Mouse (Mus musculus): ENCODE results near the gene Ccdc85c. TPM values are rescaled to one million over a fixed set of nuclear protein-coding genes. Genes with fewer than 3 reads are reported as not detected.
A peak's percentile ranks its signal among the peaks of the same experiment; 100 is the strongest.

Gene Ccdc85c
- total and polyA plus RNA-seq, 3 experiments = 14.0 to 32.4 (median 15.2) TPM

- peak overlapping the region; percentile 72 for H3K4me2 ChIP-seq (ENCODE audit: insufficient read depth, low read depth, poor library complexity, severe bottlenecking)
- H3K27me3 ChIP-seq (replicated peaks) = no peaks in the 10 kb centered on the region
- H3K9me3 ChIP-seq (replicated peaks; ENCODE audit: low read length) = no peaks in the 10 kb centered on the region
- H3K27ac ChIP-seq (ENCODE audit: insufficient read depth, low read depth) = peak overlapping the region; percentile 46; the same call in 1 of the 2 replicates
- H3K4me1 ChIP-seq (ENCODE audit: control insufficient read depth in 1 of 2, insufficient read depth in 2 of 2) = peaks cover 12 to 74% of the 10 kb centered on the region in 2 experiments
- H3K9ac ChIP-seq (ENCODE audit: insufficient read depth, low read depth) = peak overlapping the region; percentile 37; the same call in 1 of the 2 replicates
- H3K36me3 ChIP-seq (replicated peaks in 1 of 2; ENCODE audit: control insufficient read depth in 1 of 2, insufficient read depth in 1 of 2, low read length in 1 of 2) = peaks cover 0 to 5% of the 10 kb centered on the region in 2 experiments
- H3K79me2 ChIP-seq (replicated peaks; ENCODE audit: control insufficient read depth, extremely low read depth, insufficient read depth, poor library complexity, severe bottlenecking) = peaks cover 75% of the 10 kb centered on the region
- dilution Hi-C loops (cut with MboI; ENCODE audit: extremely low pct_ligation_motif_present, extremely low pct_unique_long_range_greater_than_20kb, low sequenced_read_pairs) (no loop called here), in situ Hi-C loops (cut with MboI; ENCODE audit: low pct_ligation_motif_present, low pct_unique_long_range_greater_than_20kb, low sequenced_read_pairs) (no loop called here)
- no peak overlapping the region for H3K4me3 ChIP-seq (replicated peaks in 1 of 3; ENCODE audit: low read depth in 2 of 3, low read length in 2 of 3, poor library complexity in 1 of 3)
- DNase-seq (ENCODE audit: extremely low read depth) = peak; percentile 42
- TF ChIP-seq TCF12 (IDR thresholded peaks at IDR 0.05; ENCODE audit: low read depth, low read length) (no peak), MAX (IDR thresholded peaks at IDR 0.05; ENCODE audit: low read length) (no peak), MYC (IDR thresholded peaks at IDR 0.05; ENCODE audit: low read depth, low read length) (no peak), RCOR1 (conservative IDR thresholded peaks at IDR 0.05; ENCODE audit: low read depth, low read length) (no peak), SIN3A (IDR thresholded peaks at IDR 0.05; ENCODE audit: low read length) (peak; percentile 74; the same call in 1 of the 2 replicates), ZC3H11A (IDR thresholded peaks at IDR 0.05; ENCODE audit: low read depth, low read length) (no peak), EP300 (IDR thresholded peaks at IDR 0.05; ENCODE audit: low read length) (peak; percentile 74), UBTF (IDR thresholded peaks at IDR 0.05; ENCODE audit: low read depth, low read length) (no peak), E2F4 (IDR thresholded peaks at IDR 0.05; ENCODE audit: insufficient replicate concordance, low read depth, low read length) (no peak), PAX5 (IDR thresholded peaks at IDR 0.05; ENCODE audit: low read length) (no peak), POLR2A (IDR thresholded peaks at IDR 0.05; ENCODE audit: low read depth, low read length) (no peak), USF1 (IDR thresholded peaks at IDR 0.05; ENCODE audit: low read depth, low read length) (no peak), MXI1 (IDR thresholded peaks at IDR 0.05; ENCODE audit: low read depth, low read length) (no peak), TBP (conservative IDR thresholded peaks at IDR 0.05; ENCODE audit: low read depth, low read length) (no peak), BHLHE40 (IDR thresholded peaks at IDR 0.05; ENCODE audit: low read depth, low read length) (0 out of 2 replicates have a peak, but pooled peaks have one; percentile 22), SMC3 (IDR thresholded peaks at IDR 0.05; ENCODE audit: low read depth, low read length) (no peak), NELFE (IDR thresholded peaks at IDR 0.05; ENCODE audit: low read depth, low read length) (no peak), ETS1 (conservative IDR thresholded peaks at IDR 0.05; ENCODE audit: low read depth, low read length) (peak; percentile 24; the same call in 1 of the 2 replicates), MEF2A (IDR thresholded peaks at IDR 0.05; ENCODE audit: borderline replicate concordance, low read depth, low read length) (peak; percentile 85), POLR2AphosphoS2 (IDR thresholded peaks at IDR 0.05; ENCODE audit: low read depth, low read length) (no peak), CHD2 (IDR thresholded peaks at IDR 0.05; ENCODE audit: low read length) (no peak), NRF1 (IDR thresholded peaks at IDR 0.05; ENCODE audit: low read depth, low read length) (no peak), ZMIZ1 (IDR thresholded peaks at IDR 0.05; ENCODE audit: low read depth, low read length) (no peak), GABPA (IDR thresholded peaks at IDR 0.05; ENCODE audit: insufficient replicate concordance, low read depth, low read length) (no peak), JUND (conservative IDR thresholded peaks at IDR 0.05; ENCODE audit: low read depth, low read length) (peak; percentile 83), MAFK (IDR thresholded peaks at IDR 0.05; ENCODE audit: insufficient replicate concordance, low read length) (no peak), IRF4 (IDR thresholded peaks at IDR 0.05; ENCODE audit: low read depth, low read length) (peak; percentile 92), RAD21 (IDR thresholded peaks at IDR 0.05; ENCODE audit: low read depth, low read length) (no peak), ELF1 (IDR thresholded peaks at IDR 0.05; ENCODE audit: low read depth, low read length) (no peak), HCFC1 (IDR thresholded peaks at IDR 0.05; ENCODE audit: low read depth, low read length) (peak; percentile 14; the same call in 1 of the 2 replicates), ZKSCAN1 (IDR thresholded peaks at IDR 0.05; ENCODE audit: borderline replicate concordance, low read depth, low read length) (no peak), USF2 (conservative IDR thresholded peaks at IDR 0.05; ENCODE audit: low read depth, low read length) (no peak), KAT2A (IDR thresholded peaks at IDR 0.05; ENCODE audit: insufficient replicate concordance, low read length) (no peak), ZNF384 (IDR thresholded peaks at IDR 0.05; ENCODE audit: low read depth, low read length) (no peak), MAZ (IDR thresholded peaks at IDR 0.05; ENCODE audit: low read depth, low read length) (no peak), CTCF (conservative IDR thresholded peaks at IDR 0.05 in 1 of 2, IDR thresholded peaks at IDR 0.05 in 1 of 2; ENCODE audit: low read depth in 2 of 2, low read length in 2 of 2) (no peak), JUN (IDR thresholded peaks at IDR 0.05; ENCODE audit: insufficient read depth, low read depth, low read length) (peak; percentile 56), CHD1 (IDR thresholded peaks at IDR 0.05; ENCODE audit: low read depth, low read length) (no peak)
Measured at GRCm38 (mm10) chr12:108176366-108176765, 98.9 kb downstream of the Ccdc85c start.

Measured in CH12.LX (cell line).